In the genomic region with DNA sequence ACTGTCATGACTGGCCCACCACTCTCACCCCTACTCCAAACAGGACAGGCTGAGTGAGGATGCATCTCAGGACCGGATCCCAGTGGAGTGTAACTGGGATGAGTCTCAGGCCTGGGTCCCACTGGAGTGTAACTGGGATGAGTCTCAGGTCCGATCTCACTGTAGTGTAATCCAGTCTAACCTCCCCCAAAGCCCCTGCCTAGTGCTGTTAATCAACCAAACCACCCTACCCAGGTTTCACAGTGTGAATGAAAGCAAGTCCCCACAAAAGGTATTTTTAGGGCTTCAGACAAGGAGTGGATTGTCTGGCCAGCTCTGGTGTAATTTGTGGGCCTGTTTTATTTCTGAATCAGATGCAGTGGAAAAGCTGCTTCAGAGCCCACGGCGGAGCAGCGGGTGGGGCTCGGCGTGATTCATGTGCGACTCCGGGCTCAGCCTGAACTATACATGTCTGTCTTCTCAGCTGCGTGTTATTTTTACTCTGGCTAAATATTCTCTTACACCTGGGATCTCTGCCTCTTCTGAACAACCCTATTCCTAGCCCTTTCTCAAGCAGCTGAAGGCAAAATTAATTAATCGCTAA, we compare ENCODE assay signal across 15 mouse cellular contexts.
DNase-seq lines count a peak whose midpoint lies in the region; ATAC-seq and TF ChIP-seq lines count a peak whose summit lies in the region.
"Had no signal": no experiment of that assay in that cellular context is flagged by ENCODE, and none has a peak within 500 bp of the region (broad histone marks: within the 10 kb centered on the region; RNA-seq: fewer than 3 reads in every experiment).

No protein-coding gene starts in this region.

- TF ChIP-seq POLR2A in myocyte (IDR thresholded peaks at IDR 0.05; ENCODE audit: insufficient read length, low read depth) = no peak

- intact Hi-C loops in gastrocnemius, adult 2 months (cut with DNase I) = no loop called here
- intact Hi-C loops in gastrocnemius, postnatal 14 days (cut with DNase I; ENCODE audit: low total_unique reads) = no loop called here

- TF ChIP-seq CTCF in gastrocnemius, adult 2 months (IDR thresholded peaks at IDR 0.05) = no peak

- H3ac ChIP-seq in myocyte (ENCODE audit: control insufficient read depth, insufficient read length) = no peak overlapping the region

- no peak overlapping the region for H3K4me2 ChIP-seq in kidney, embryonic 16.5 days (replicated peaks; ENCODE audit: low read depth, low read length)
- H3K4me2 ChIP-seq in myocyte (ENCODE audit: low read depth) = peak overlapping the region; percentile 9
- H3K4me2 ChIP-seq in midbrain, embryonic 13.5 days (replicated peaks) = no peak overlapping the region
- H3K4me2 ChIP-seq in kidney, embryonic 15.5 days = no peak overlapping the region
- H3K4me2 ChIP-seq: liver, embryonic 15.5 days had no signal

- WGBS in kidney, embryonic 16.5 days = 44% methylated on average over 11 of the region's 11 CpGs
- 87% methylated on average over 11 of the region's 11 CpGs for WGBS in embryonic facial prominence, embryonic 10.5 days
- WGBS in midbrain, embryonic 13.5 days = 85% methylated on average over 11 of the region's 11 CpGs
- 46% methylated on average over 11 of the region's 11 CpGs for WGBS in kidney, embryonic 15.5 days

- H3K9me3 ChIP-seq in kidney, embryonic 16.5 days (ENCODE audit: low read length) = no peaks in the 10 kb centered on the region
- H3K9me3 ChIP-seq in embryonic facial prominence, embryonic 10.5 days = no peaks in the 10 kb centered on the region
- H3K9me3 ChIP-seq in midbrain, embryonic 13.5 days = no peaks in the 10 kb centered on the region
- no peaks in the 10 kb centered on the region for H3K9me3 ChIP-seq in kidney, embryonic 15.5 days (replicated peaks)
- H3K9me3 ChIP-seq: G1E; liver, embryonic 15.5 days had no signal

- H3K4me3 ChIP-seq in gastrocnemius, adult 2 months = no peak overlapping the region
- no peak overlapping the region for H3K4me3 ChIP-seq in kidney, embryonic 16.5 days (ENCODE audit: low read length)
- no peak overlapping the region for H3K4me3 ChIP-seq in embryonic facial prominence, embryonic 10.5 days
- H3K4me3 ChIP-seq in myocyte = no peak overlapping the region
- no peak overlapping the region for H3K4me3 ChIP-seq in midbrain, embryonic 13.5 days (replicated peaks)
- H3K4me3 ChIP-seq in kidney, embryonic 15.5 days (replicated peaks) = no peak overlapping the region
- H3K4me3 ChIP-seq: liver, embryonic 15.5 days had no signal

- ATAC-seq in kidney, embryonic 16.5 days (ENCODE audit: low FRiP score, low TSS enrichment) = no peak
- no peak for ATAC-seq in midbrain, embryonic 13.5 days
- no peak for ATAC-seq in kidney, embryonic 15.5 days (replicated peaks; ENCODE audit: low FRiP score)
- ATAC-seq: activated CD4-positive, CD25-positive, alpha-beta regulatory T cell, adult 4 months had no signal

- peaks cover 4% of the 10 kb centered on the region; the same call in 1 of the 2 replicates for H3K4me1 ChIP-seq in kidney, embryonic 16.5 days (ENCODE audit: insufficient read depth, low read length)
- H3K4me1 ChIP-seq in embryonic facial prominence, embryonic 10.5 days = no peaks in the 10 kb centered on the region
- no peaks in the 10 kb centered on the region for H3K4me1 ChIP-seq in midbrain, embryonic 13.5 days (replicated peaks)
- H3K4me1 ChIP-seq in kidney, embryonic 15.5 days = peaks cover 5% of the 10 kb centered on the region; the same call in 1 of the 2 replicates
- H3K4me1 ChIP-seq: liver, embryonic 15.5 days had no signal

- DNase-seq in gastrocnemius, adult 2 months = no peak
- DNase-seq in gastrocnemius, postnatal 14 days = no peak
- DNase-seq in kidney, postnatal 4 days = peak; percentile 12 to 14
- DNase-seq in embryonic facial prominence, embryonic 10.5 days (ENCODE audit: low spot score) = no peak
- DNase-seq: B cell, adult 2 months; cerebellum, adult 9-11 months; heart, postnatal 36 days; kidney, adult 2 months had no signal

- H3K36me3 ChIP-seq in kidney, embryonic 16.5 days (ENCODE audit: insufficient read depth, low read length) = no peaks in the 10 kb centered on the region
- no peaks in the 10 kb centered on the region for H3K36me3 ChIP-seq in embryonic facial prominence, embryonic 10.5 days (replicated peaks)
- H3K36me3 ChIP-seq in myocyte (ENCODE audit: control insufficient read depth, insufficient read depth) = no peaks in the 10 kb centered on the region
- H3K36me3 ChIP-seq in midbrain, embryonic 13.5 days = no peaks in the 10 kb centered on the region
- H3K36me3 ChIP-seq in kidney, embryonic 15.5 days = no peaks in the 10 kb centered on the region
- H3K36me3 ChIP-seq: liver, embryonic 15.5 days had no signal

- no peaks in the 10 kb centered on the region for H3K79me2 ChIP-seq in myocyte (ENCODE audit: control insufficient read depth, insufficient read depth)

- H3K27ac ChIP-seq in gastrocnemius, adult 2 months = peak overlapping the region; percentile 31; the same call in 1 of the 2 replicates
- no peak overlapping the region for H3K27ac ChIP-seq in kidney, embryonic 16.5 days (ENCODE audit: low read length)
- 0 out of 2 replicates have a peak overlapping the region, but pooled peaks have one; percentile 1 for H3K27ac ChIP-seq in embryonic facial prominence, embryonic 10.5 days (replicated peaks)
- H3K27ac ChIP-seq in midbrain, embryonic 13.5 days = no peak overlapping the region
- H3K27ac ChIP-seq in kidney, embryonic 15.5 days = no peak overlapping the region
- H3K27ac ChIP-seq: liver, embryonic 15.5 days had no signal

- no peak overlapping the region for H3K9ac ChIP-seq in kidney, embryonic 16.5 days (replicated peaks; ENCODE audit: low read length)
- H3K9ac ChIP-seq in midbrain, embryonic 13.5 days (replicated peaks) = no peak overlapping the region
- H3K9ac ChIP-seq in kidney, embryonic 15.5 days = no peak overlapping the region
- H3K9ac ChIP-seq: liver, embryonic 15.5 days had no signal

- H3K27me3 ChIP-seq in kidney, embryonic 16.5 days (ENCODE audit: insufficient read depth, low read length) = no peaks in the 10 kb centered on the region
- H3K27me3 ChIP-seq in embryonic facial prominence, embryonic 10.5 days (replicated peaks; ENCODE audit: low read depth, poor library complexity, severe bottlenecking) = no peaks in the 10 kb centered on the region
- peaks cover 20% of the 10 kb centered on the region for H3K27me3 ChIP-seq in myocyte (ENCODE audit: control insufficient read depth, insufficient read depth, insufficient read length)
- no peaks in the 10 kb centered on the region for H3K27me3 ChIP-seq in midbrain, embryonic 13.5 days
- H3K27me3 ChIP-seq in kidney, embryonic 15.5 days = no peaks in the 10 kb centered on the region
- H3K27me3 ChIP-seq: liver, embryonic 15.5 days had no signal

TF ChIP-seq in myocyte, 11 proteins besides CTCF, POLR2A, EP300 and RAD21:
- TF ChIP-seq CEBPB (IDR thresholded peaks at IDR 0.05; ENCODE audit: insufficient read depth, poor library complexity, severe bottlenecking) (no peak), E2F4 (IDR thresholded peaks at IDR 0.05; ENCODE audit: insufficient read depth) (no peak)
TF ChIP-seq in myocyte: peak in this region for 0.

Comparison
In these comparisons a context has a peak if more than half of its experiments do, and no peak if none do; other contexts are left out.
1. DNase-seq: peak in kidney, postnatal 4 days (2 of 2); none in gastrocnemius, adult 2 months (single experiment), gastrocnemius, postnatal 14 days (single experiment) and embryonic facial prominence, embryonic 10.5 days (single experiment).
2. H3K27ac ChIP-seq: peak in gastrocnemius, adult 2 months (single experiment) and embryonic facial prominence, embryonic 10.5 days (single experiment); none in kidney, embryonic 16.5 days (single experiment), midbrain, embryonic 13.5 days (single experiment) and kidney, embryonic 15.5 days (single experiment).